Mouse (Mus musculus) lung, postnatal 0 days (tissue): ENCODE data around the gene Chpf2. TPM values are rescaled to one million over a fixed set of nuclear protein-coding genes. Genes with fewer than 3 reads are reported as not detected.
A peak's percentile ranks its signal among the peaks of the same experiment; 100 is the strongest.

Experiments
- ATAC-seq: fragments of 200-750 bp; cut with Nextera tagmentation; 2 replicates; pipeline ENCODE4 v1.8.0; 2017; ENCODE audit warnings: moderate library complexity
- DNase-seq: peaks from one replicate; pipeline ENCODE4 v3.0.0-alpha.2; 2016; ENCODE audit warnings: low spot score
- H3K27ac ChIP-seq: fragments of 300-500 bp; sonication (generic); 2 replicates; pipeline ENCODE4 v1.5.1; 2014; ENCODE audit warnings: antibody characterized with exemption, mild to moderate bottlenecking, low read length, mixed read lengths
- H3K27me3 ChIP-seq: fragments of 300-500 bp; sonication (generic); replicated peaks from 2 replicates; pipeline ENCODE4 v1.6.1; 2014; ENCODE audit warnings: low read length, mixed read lengths; ENCODE audit not compliant: insufficient read depth
- H3K36me3 ChIP-seq: fragments of 300-500 bp; sonication (generic); 2 replicates; pipeline ENCODE4 v1.6.1; 2014; ENCODE audit warnings: low read length, mixed read lengths; ENCODE audit not compliant: insufficient read depth
- H3K4me1 ChIP-seq: fragments of 300-500 bp; sonication (generic); 2 replicates; pipeline ENCODE4 v1.6.1; 2014; ENCODE audit warnings: antibody characterized with exemption, low read depth, low read length, mixed read lengths; ENCODE audit not compliant: insufficient read depth
- H3K4me2 ChIP-seq: fragments of 300-500 bp; sonication (generic); replicated peaks from 2 replicates; pipeline ENCODE4 v1.6.1; 2014; ENCODE audit warnings: low read depth, mild to moderate bottlenecking, low read length, moderate library complexity, mixed read lengths
- H3K4me3 ChIP-seq: fragments of 300-500 bp; sonication (generic); 2 replicates; pipeline ENCODE4 v1.5.1; 2014; ENCODE audit warnings: low read depth, low read length
- H3K9ac ChIP-seq: fragments of 300-500 bp; sonication (generic); replicated peaks from 2 replicates; pipeline ENCODE4 v1.6.1; 2014; ENCODE audit warnings: low read depth, mild to moderate bottlenecking
- H3K9me3 ChIP-seq: fragments of 300-500 bp; sonication (generic); 2 replicates; pipeline ENCODE4 v1.6.1; 2016; ENCODE audit warnings: low read length, mixed read lengths
- CTCF ChIP-seq: IDR thresholded peaks from 2 replicates; pipeline ENCODE4 v1.5.1; 2016; ENCODE audit warnings: antibody characterized with exemption, mild to moderate bottlenecking
- EP300 ChIP-seq: IDR thresholded peaks from 2 replicates; pipeline ENCODE4 v1.6.1; 2016; ENCODE audit warnings: antibody characterized with exemption, mild to moderate bottlenecking, control low read depth
- WGBS: fragments of 180-500 bp; shearing (Covaris S2); extraction: QIAGEN DNeasy Blood & Tissue Kit; methylation state at CpG from one replicate; pipeline ENCODE4 v1.1.7; 2014; 5-methylcytosine and 5-hydroxymethylcytosine counted together
- polyA plus RNA-seq: library from polyadenylated mRNA; unstranded; fragments of >200 nt; fragmentation: Nextera tagmentation; extraction: Ambion mirVana; gene quantifications from 2 replicates; pipeline ENCODE4 v1.2.1, GENCODE M21; 2015

Gene Chpf2
- polyA plus RNA-seq, 1 experiment from 2014 or later = 22.5 TPM

DNA sequence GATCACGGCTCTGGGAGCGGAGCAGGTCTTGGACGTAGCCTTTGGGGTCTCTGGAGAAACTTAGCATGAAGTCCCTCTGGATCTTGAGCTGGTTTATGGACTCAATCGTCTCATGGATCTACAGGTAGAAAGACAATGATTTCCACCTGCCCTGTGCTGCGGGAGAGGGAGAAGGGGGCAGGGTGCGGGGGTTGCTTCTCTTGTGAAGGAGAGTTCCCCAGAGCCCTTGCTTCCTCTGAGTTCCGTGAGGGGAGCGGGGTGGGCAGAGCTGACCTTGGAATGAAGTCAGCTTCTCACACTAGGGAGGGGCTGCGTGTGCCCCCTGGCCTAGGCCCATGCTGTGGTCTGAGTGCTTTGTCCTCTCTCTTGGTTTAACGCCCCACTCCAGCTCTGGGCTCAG, 6.7 kb downstream of the Chpf2 start:
- Histone ChIP-seq H3K27me3 (no peaks in the 10 kb centered on the region), H3K4me3 (no peak overlapping the region), H3K36me3 (peaks cover 17% of the 10 kb centered on the region), H3K9me3 (no peaks in the 10 kb centered on the region), H3K4me2 (no peak overlapping the region), H3K4me1 (0 out of 2 replicates have a peak, but pooled peaks cover under 1% of the 10 kb centered on the region), H3K9ac (no peak overlapping the region), H3K27ac (no peak overlapping the region)
- WGBS = 87% methylated on average over 10 of the region's 10 CpGs
- no peak for TF ChIP-seq EP300
- TF ChIP-seq CTCF = no peak
- DNase-seq (no peak), ATAC-seq (no peak)

DNA sequence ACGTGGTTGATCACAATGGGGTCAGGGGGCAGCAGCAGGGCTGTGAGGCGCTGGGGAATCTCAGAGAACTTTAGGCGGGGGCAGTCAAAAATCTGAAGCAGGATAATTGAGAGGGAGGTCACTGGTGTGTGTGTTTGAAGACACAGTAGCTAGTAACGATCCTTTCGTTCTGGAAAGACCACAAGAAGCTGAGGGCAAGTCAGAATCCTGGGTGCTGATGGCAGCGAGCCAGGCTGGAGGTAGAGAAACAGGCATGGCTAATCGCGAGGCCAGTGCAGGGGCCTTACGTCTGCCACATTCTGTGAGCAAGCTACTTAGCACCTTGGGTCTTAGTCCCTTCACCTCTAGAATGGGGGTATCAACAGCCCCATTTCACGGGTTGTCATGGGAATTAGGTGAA, 7.4 kb downstream of the Chpf2 start:
- Histone ChIP-seq H3K27ac (no peak overlapping the region), H3K36me3 (peaks cover 17% of the 10 kb centered on the region), H3K4me2 (no peak overlapping the region), H3K27me3 (no peaks in the 10 kb centered on the region), H3K9me3 (no peaks in the 10 kb centered on the region), H3K4me1 (peaks cover 7% of the 10 kb centered on the region; the same call in 1 of the 2 replicates), H3K4me3 (no peak overlapping the region), H3K9ac (no peak overlapping the region)
- ATAC-seq (no peak), DNase-seq (no peak)
- TF ChIP-seq EP300 (no peak), CTCF (no peak)
- WGBS = 64% methylated on average over 10 of the region's 10 CpGs

GRCm38 (mm10) chr5:24594346-24594745, 7.8 kb downstream of the Chpf2 start:
- Histone ChIP-seq H3K27me3 (no peaks in the 10 kb centered on the region), H3K4me2 (no peak overlapping the region), H3K4me3 (no peak overlapping the region), H3K4me1 (peaks cover 7% of the 10 kb centered on the region; the same call in 1 of the 2 replicates), H3K9me3 (no peaks in the 10 kb centered on the region), H3K27ac (no peak overlapping the region), H3K36me3 (peaks cover 17% of the 10 kb centered on the region), H3K9ac (no peak overlapping the region)
- TF ChIP-seq EP300 (no peak), CTCF (no peak)
- DNase-seq (no peak), ATAC-seq (no peak)
- 88% methylated on average over 5 of the region's 5 CpGs for WGBS

- Histone ChIP-seq H3K9ac (no peak overlapping the region), H3K27ac (no peak overlapping the region), H3K9me3 (no peaks in the 10 kb centered on the region), H3K27me3 (no peaks in the 10 kb centered on the region), H3K36me3 (peaks cover 17% of the 10 kb centered on the region), H3K4me2 (no peak overlapping the region), H3K4me1 (peaks cover 7% of the 10 kb centered on the region; the same call in 1 of the 2 replicates), H3K4me3 (no peak overlapping the region)
- ATAC-seq (no peak), DNase-seq (no peak)
- TF ChIP-seq CTCF = no peak
- no peak for TF ChIP-seq EP300
- 86% methylated on average over 5 of the region's 5 CpGs for WGBS
Measured at GRCm38 (mm10) chr5:24595261-24595660, 8.7 kb downstream of the Chpf2 start.

GRCm38 (mm10) chr5:24595786-24596380, 9.3 kb downstream of the Chpf2 start:
- Histone ChIP-seq H3K4me2 (no peak overlapping the region), H3K27ac (no peak overlapping the region), H3K4me3 (no peak overlapping the region), H3K9me3 (no peaks in the 10 kb centered on the region), H3K36me3 (peaks cover 17% of the 10 kb centered on the region), H3K9ac (no peak overlapping the region), H3K27me3 (no peaks in the 10 kb centered on the region), H3K4me1 (peaks cover 8% of the 10 kb centered on the region; the same call in 1 of the 2 replicates)
- whole genome bisulfite sequencing = 75% methylated on average over 14 of the region's 14 CpGs
- no peak for ATAC-seq
- no peak for DNase-seq
- TF ChIP-seq EP300 (no peak), CTCF (0 out of 2 replicates have a peak, but pooled peaks have one; percentile 8)

DNA sequence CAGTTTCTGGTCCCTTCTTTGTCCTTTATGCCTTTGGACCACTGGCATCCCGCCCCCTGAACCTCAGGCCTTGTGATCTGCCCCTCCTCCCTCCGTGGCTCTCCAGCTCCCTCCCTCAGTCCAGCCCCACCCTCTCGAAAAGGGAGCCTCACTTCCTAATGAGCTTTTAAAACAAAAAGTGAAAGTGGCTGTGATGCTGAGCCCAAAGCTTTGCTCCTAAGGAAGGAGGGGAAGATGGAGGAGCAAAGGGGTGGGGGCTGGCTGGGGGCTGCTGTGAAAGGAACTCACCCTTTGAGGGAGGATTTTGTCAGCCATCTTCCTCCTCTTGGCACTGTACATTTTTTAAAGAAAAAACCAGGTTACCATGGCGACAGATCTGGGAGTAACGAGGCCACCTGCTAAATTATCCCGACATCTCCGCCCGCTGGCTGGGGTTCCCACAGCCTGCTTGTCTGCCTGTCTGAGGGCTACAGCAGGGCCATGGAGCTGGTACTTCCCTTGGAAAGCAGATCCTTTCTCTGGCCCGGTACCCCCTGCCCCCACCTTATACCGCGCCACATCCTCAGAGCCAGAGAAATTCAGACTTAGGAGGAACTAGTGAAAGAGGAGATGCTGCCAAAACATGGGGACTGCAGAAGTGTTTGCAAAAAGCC, 10.1 kb downstream of the Chpf2 start:
- H3K4me3 ChIP-seq = no peak overlapping the region
- 34% methylated on average over 11 of the region's 11 CpGs for WGBS
- H3K9ac ChIP-seq = no peak overlapping the region
- ATAC-seq = no peak
- no peaks in the 10 kb centered on the region for H3K27me3 ChIP-seq
- H3K9me3 ChIP-seq = no peaks in the 10 kb centered on the region
- H3K4me2 ChIP-seq = no peak overlapping the region
- no peak for TF ChIP-seq EP300
- no peak for TF ChIP-seq CTCF
- H3K36me3 ChIP-seq = peaks cover 10% of the 10 kb centered on the region; the same call in 1 of the 2 replicates
- DNase-seq = no peak
- peaks cover 13% of the 10 kb centered on the region; the same call in 1 of the 2 replicates for H3K4me1 ChIP-seq
- no peak overlapping the region for H3K27ac ChIP-seq
